Mouse (Mus musculus) testis, adult 2 months (tissue): Measurements from ENCODE around the gene Pbx4. TPM values are rescaled to one million over a fixed set of nuclear protein-coding genes. Genes with fewer than 3 reads are reported as not detected.

Experiments used
- H3K27ac ChIP-seq: fragments of 200-500 bp; 2 replicates; pipeline ENCODE4 v1.5.1; 2012; ENCODE audit warnings: low read depth, low read length; ENCODE audit not compliant: control insufficient read depth, insufficient read depth
- H3K27me3 ChIP-seq: fragments of 200-500 bp; 2 replicates; pipeline ENCODE4 v1.6.1; 2012; ENCODE audit warnings: mild to moderate bottlenecking, low read length, moderate library complexity; ENCODE audit not compliant: control insufficient read depth, insufficient read depth
- H3K36me3 ChIP-seq: fragments of 200-500 bp; 2 replicates; pipeline ENCODE4 v1.6.1; 2012; ENCODE audit warnings: mild to moderate bottlenecking, low read length; ENCODE audit not compliant: control insufficient read depth, insufficient read depth
- H3K4me1 ChIP-seq: fragments of 200-500 bp; 2 replicates; pipeline ENCODE4 v1.6.1; 2012; ENCODE audit warnings: low read length; ENCODE audit not compliant: control insufficient read depth, insufficient read depth
- H3K4me3 ChIP-seq: fragments of 200-500 bp; 2 replicates; pipeline ENCODE4 v1.5.1; 2012; ENCODE audit warnings: low read depth, mild to moderate bottlenecking, low read length, moderate library complexity, mixed read lengths; ENCODE audit not compliant: control insufficient read depth
- CTCF ChIP-seq: fragments of 200-500 bp; IDR thresholded peaks from 2 replicates; pipeline ENCODE4 v1.5.1; 2012; ENCODE audit warnings: low read depth, mild to moderate bottlenecking, inconsistent platforms, low read length, moderate library complexity; ENCODE audit not compliant: control insufficient read depth, insufficient read depth, insufficient replicate concordance
- POLR2A ChIP-seq: fragments of 200-500 bp; IDR thresholded peaks from 2 replicates; pipeline ENCODE4 v1.6.1; 2012; ENCODE audit warnings: low read depth, mild to moderate bottlenecking, inconsistent platforms, low read length, moderate library complexity; ENCODE audit not compliant: control insufficient read depth
- polyA plus RNA-seq: library from polyadenylated mRNA; depleted of rRNA; stranded (reverse); fragments of >200 nt; gene quantifications from 2 replicates; pipeline ENCODE4 v1.2.3, GENCODE M21; 2012

Pbx4 gene
- polyA plus RNA-seq, 1 experiment: 187 TPM

DNA sequence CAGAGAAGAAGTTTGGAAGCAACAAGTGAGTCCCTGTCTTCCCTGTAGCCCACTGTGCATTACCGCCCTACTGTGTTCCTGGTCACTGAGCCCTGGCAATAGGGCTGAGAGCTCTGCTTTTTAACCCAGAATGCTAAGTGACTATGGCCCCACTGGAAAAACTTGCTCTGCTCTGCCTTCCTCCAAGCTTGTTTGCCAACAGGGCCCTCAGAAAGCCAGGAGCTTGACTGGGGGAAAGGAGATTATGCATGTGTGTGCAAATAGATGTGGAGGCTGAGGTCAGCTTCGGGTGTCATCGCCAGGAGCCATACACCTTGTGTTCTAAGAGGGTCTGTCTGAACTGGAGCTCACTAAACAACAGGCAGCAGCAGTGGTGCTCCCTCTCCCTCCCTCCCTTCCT lies 38.2 kb upstream of the Pbx4 start:
- H3K27ac ChIP-seq: no peak overlapping the region
- no peak for TF ChIP-seq CTCF
- no peak for TF ChIP-seq POLR2A
- no peaks in the 10 kb centered on the region; the same call in 1 of the 2 replicates for H3K36me3 ChIP-seq
- H3K4me3 ChIP-seq: no peak overlapping the region
- H3K4me1 ChIP-seq: no peaks in the 10 kb centered on the region; the same call in 1 of the 2 replicates
- H3K27me3 ChIP-seq: no peaks in the 10 kb centered on the region

DNA sequence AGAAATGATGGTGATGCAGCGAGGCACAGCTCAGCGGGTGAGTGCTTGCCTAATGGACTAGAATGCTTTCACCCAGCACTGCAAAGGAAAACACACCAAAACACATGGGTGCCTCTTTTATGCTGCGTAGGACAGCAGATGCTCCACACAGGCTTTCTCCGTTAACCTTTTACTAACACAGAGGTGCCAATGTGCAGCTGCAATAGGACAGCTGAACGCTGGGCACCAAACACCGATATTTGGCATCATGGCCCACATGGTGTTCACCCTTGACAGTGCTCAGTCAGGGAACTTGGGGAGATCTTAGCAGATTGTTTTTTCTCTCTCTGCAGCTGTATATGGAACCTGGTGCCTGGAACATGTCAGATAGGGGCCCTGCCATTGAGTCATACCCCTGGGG lies 37.4 kb upstream of the Pbx4 start:
- TF ChIP-seq CTCF: no peak
- TF ChIP-seq POLR2A: no peak
- Histone ChIP-seq H3K27ac (no peak overlapping the region), H3K4me1 (no peaks in the 10 kb centered on the region; the same call in 1 of the 2 replicates), H3K4me3 (no peak overlapping the region), H3K27me3 (no peaks in the 10 kb centered on the region), H3K36me3 (no peaks in the 10 kb centered on the region; the same call in 1 of the 2 replicates)

DNA sequence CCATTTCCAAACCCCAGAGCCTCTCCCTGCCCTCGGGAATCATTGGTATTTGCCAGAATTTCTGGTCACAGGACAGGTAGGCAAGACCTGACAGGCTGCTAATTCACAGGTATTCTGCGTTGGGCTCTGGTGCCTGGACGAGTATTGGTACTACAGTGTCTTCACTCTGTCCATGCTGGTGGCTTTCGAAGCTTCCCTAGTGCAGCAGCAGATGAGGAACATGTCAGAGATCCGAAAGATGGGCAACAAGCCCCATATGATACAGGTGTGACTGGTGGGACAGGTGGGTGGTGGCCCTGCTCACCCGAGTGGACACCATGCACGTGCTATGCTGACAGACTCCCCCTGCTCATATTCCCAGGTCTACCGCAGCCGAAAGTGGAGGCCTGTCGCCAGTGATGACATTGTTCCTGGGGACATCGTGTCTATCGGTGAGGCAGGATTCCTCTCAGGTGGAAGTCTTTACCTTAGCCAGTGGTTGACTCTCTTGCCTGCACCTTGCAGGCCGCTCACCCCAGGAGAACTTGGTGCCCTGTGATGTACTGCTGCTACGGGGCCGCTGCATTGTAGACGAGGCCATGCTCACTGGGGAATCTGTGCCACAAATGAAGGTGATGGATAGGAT lies 35.5 kb upstream of the Pbx4 start:
- Histone ChIP-seq H3K4me1 (no peaks in the 10 kb centered on the region), H3K4me3 (no peak overlapping the region), H3K27me3 (no peaks in the 10 kb centered on the region), H3K27ac (no peak overlapping the region), H3K36me3 (no peaks in the 10 kb centered on the region; the same call in 1 of the 2 replicates)
- TF ChIP-seq CTCF (no peak), POLR2A (no peak)

DNA sequence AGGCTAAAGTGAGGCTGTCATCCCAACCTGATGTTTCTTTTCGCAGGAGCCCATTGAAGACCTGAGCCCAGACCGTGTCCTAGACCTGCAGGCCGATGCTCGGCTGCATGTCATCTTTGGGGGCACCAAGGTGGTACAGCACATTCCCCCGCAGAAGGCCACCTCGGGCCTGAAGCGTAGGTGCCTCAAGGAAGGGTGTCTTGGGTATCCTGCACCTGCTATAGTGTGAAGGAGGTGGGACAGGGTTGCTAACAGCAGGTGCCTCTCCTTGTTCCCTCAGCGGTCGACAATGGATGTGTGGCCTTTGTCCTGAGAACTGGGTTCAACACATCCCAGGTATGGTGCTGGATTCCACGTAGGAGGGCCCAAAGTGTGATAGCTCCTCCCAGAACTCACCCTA lies 34.6 kb upstream of the Pbx4 start:
- Histone ChIP-seq H3K4me3 (no peak overlapping the region), H3K36me3 (no peaks in the 10 kb centered on the region; the same call in 1 of the 2 replicates), H3K27ac (no peak overlapping the region), H3K27me3 (no peaks in the 10 kb centered on the region), H3K4me1 (no peaks in the 10 kb centered on the region)
- TF ChIP-seq POLR2A (no peak), CTCF (no peak)

DNA sequence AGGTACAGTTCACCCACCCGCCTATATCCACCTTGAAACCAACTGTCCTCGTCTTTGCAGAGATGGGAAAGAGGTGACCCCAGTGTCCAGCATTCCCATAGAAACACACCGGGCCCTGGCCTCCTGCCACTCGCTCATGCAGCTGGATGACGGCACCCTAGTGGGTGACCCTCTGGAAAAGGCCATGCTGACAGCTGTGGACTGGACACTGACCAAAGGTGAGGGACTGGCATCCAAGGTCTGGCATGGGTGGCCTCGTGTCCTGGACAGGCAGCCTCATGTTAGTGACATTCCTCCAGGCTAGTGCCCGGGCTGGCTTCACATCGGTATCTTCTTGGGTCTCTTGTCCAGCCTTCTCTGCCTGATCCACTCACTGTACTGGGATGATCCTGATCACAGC lies 33.0 kb upstream of the Pbx4 start:
- TF ChIP-seq POLR2A (no peak), CTCF (no peak)
- H3K27me3 ChIP-seq: no peaks in the 10 kb centered on the region
- H3K4me3 ChIP-seq: no peak overlapping the region
- no peak overlapping the region for H3K27ac ChIP-seq
- no peaks in the 10 kb centered on the region for H3K4me1 ChIP-seq
- H3K36me3 ChIP-seq: no peaks in the 10 kb centered on the region; the same call in 1 of the 2 replicates

DNA sequence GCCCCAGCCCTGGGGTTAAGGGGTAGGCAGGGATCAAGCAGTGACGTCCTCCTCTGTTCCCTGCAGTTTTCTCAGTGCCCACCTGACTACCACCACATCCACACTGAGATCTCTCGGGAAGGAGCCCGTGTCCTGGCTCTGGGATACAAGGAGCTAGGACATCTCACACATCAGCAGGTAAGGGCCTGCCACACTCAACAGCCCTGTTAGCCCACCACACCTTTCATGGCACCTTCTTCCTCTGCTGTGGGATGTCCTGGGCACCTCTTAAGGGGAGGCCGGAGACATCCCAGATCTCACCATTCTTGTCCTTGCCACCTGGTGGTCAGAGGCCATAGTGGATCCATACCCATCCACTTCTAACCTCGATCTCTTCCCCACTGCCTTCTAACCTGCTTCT lies 32.3 kb upstream of the Pbx4 start:
- Histone ChIP-seq H3K27ac (no peak overlapping the region), H3K27me3 (no peaks in the 10 kb centered on the region), H3K36me3 (no peaks in the 10 kb centered on the region; the same call in 1 of the 2 replicates), H3K4me3 (no peak overlapping the region), H3K4me1 (no peaks in the 10 kb centered on the region)
- TF ChIP-seq POLR2A: no peak

DNA sequence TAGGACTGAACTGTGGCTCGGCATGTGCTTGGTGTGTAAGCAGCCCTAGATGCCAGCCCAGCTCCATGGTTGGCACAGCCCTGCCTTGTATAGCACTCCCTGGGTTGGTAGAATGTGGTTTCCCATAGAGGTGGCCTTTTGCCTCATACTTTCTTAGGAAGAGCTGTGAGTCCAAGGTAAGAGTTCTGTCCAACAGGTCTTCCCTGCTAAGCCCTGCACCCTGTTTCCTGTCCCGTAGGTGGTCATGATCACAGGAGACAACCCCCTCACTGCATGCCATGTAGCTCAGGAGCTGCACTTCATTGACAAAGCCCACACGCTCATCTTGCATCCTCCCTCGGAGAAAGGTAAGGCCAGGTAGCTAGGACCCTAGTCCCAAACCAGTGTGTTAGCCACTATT lies 30.5 kb upstream of the Pbx4 start:
- TF ChIP-seq POLR2A (no peak), CTCF (no peak)
- Histone ChIP-seq H3K36me3 (no peaks in the 10 kb centered on the region; the same call in 1 of the 2 replicates), H3K4me1 (no peaks in the 10 kb centered on the region), H3K4me3 (no peak overlapping the region), H3K27me3 (no peaks in the 10 kb centered on the region), H3K27ac (no peak overlapping the region)

DNA sequence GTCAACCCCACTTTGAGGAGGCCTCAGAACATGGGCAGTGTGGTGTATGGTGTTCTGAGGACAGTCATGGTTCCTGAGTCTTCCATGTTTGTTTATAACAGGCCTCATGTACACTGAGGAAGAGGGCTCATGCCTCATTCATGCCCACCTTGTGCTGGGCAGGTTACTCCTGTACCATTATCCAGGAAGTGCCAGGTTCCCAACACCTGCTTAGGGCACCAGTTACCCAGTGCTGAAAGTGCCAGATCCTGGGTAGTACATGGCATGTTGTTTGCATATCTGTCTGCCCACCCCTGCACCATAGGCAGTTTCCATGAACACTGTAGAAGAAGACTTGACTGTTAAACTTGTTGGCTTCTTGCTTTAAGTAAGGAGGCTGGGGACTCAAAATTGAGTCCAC lies 30.1 kb upstream of the Pbx4 start:
- Histone ChIP-seq H3K4me3 (no peak overlapping the region), H3K27me3 (no peaks in the 10 kb centered on the region), H3K27ac (no peak overlapping the region), H3K4me1 (no peaks in the 10 kb centered on the region), H3K36me3 (no peaks in the 10 kb centered on the region; the same call in 1 of the 2 replicates)
- no peak for TF ChIP-seq POLR2A
- no peak for TF ChIP-seq CTCF
